Mouse (Mus musculus) adrenal gland, adult 8-10 months (tissue): ENCODE results near the gene Fut8. TPM values are rescaled to one million over a fixed set of nuclear protein-coding genes. Genes with fewer than 3 reads are reported as not detected.
"Not testable (repeated sequence)": the region's sequence is repeated elsewhere in the genome, so short reads cannot be mapped to it uniquely, and the experiment has no call there.

Experiments used
- DNase-seq: peaks from one replicate; pipeline ENCODE4 v3.0.0; 2022
- total RNA-seq, 4 experiments: library from RNA; stranded (reverse); gene quantifications; 2 replicates each; pipeline ENCODE4 v1.2.4; 2022

Fut8 gene
- total RNA-seq, 4 experiments from 2014 or later: 38.1 to 45.6 (median 39.2) TPM

- peak; percentile 75 for DNase-seq
These were observed 14.3 kb upstream of the Fut8 start for GRCm38 (mm10) chr12:77223595-77223994.

GRCm38 (mm10) chr12:77224121-77224520 is 13.8 kb upstream of the Fut8 start:
- no peak for DNase-seq

GRCm38 (mm10) chr12:77224891-77225290 is 13.0 kb upstream of the Fut8 start:
- DNase-seq: no peak

GRCm38 (mm10) chr12:77225727-77226126 is 12.2 kb upstream of the Fut8 start:
- DNase-seq: no peak

GRCm38 (mm10) chr12:77235958-77236357 is 2.0 kb upstream of the Fut8 start:
- DNase-seq: no peak

GRCm38 (mm10) chr12:77238531-77239389 is 835 bp downstream of the Fut8 start:
- peak; percentile 88 for DNase-seq

GRCm38 (mm10) chr12:77239390-77240061 is 1.6 kb downstream of the Fut8 start:
- peak; percentile 59 for DNase-seq

GRCm38 (mm10) chr12:77240372-77240771 is 2.4 kb downstream of the Fut8 start:
- no peak for DNase-seq

GRCm38 (mm10) chr12:77240839-77241238 is 2.9 kb downstream of the Fut8 start:
- DNase-seq: no peak

- no peak for DNase-seq
These were observed 24.7 kb downstream of the Fut8 start for GRCm38 (mm10) chr12:77262650-77263049.

- no peak for DNase-seq
These were observed 25.9 kb downstream of the Fut8 start for GRCm38 (mm10) chr12:77263816-77264215.

GRCm38 (mm10) chr12:77270694-77271093 is 32.8 kb downstream of the Fut8 start:
- DNase-seq: no peak

GRCm38 (mm10) chr12:77288507-77288906 is 50.6 kb downstream of the Fut8 start:
- DNase-seq: no peak

- DNase-seq: no peak
These were observed 53.1 kb downstream of the Fut8 start for GRCm38 (mm10) chr12:77291017-77291416.

- not testable (repeated sequence) for DNase-seq
These were observed 53.9 kb downstream of the Fut8 start for GRCm38 (mm10) chr12:77291864-77292263.

- DNase-seq: no peak
These were observed 54.7 kb downstream of the Fut8 start for GRCm38 (mm10) chr12:77292375-77293258.

- DNase-seq: no peak
These were observed 58.2 kb downstream of the Fut8 start for GRCm38 (mm10) chr12:77296119-77296518.

- no peak for DNase-seq
These were observed 59.2 kb downstream of the Fut8 start for GRCm38 (mm10) chr12:77297114-77297513.

GRCm38 (mm10) chr12:77297858-77298257 is 59.9 kb downstream of the Fut8 start:
- DNase-seq: no peak

GRCm38 (mm10) chr12:77302011-77302410 is 64.1 kb downstream of the Fut8 start:
- DNase-seq: no peak

GRCm38 (mm10) chr12:77303367-77303766 is 65.4 kb downstream of the Fut8 start:
- DNase-seq: no peak

GRCm38 (mm10) chr12:77305502-77305901 is 67.6 kb downstream of the Fut8 start:
- no peak for DNase-seq
